Mouse (Mus musculus): ENCODE measurements around the gene Tns1. TPM values are rescaled to one million over a fixed set of nuclear protein-coding genes. Genes with fewer than 3 reads are reported as not detected.

Tns1 gene
- 50.0 TPM for polyA plus RNA-seq (2014; fragmentation: Illumina TruSeq; extraction: RNeasy Lipid Tissue Mini Kit (QIAGEN cat#74804); ENCODE audit: low read depth, low replicate concordance)

GRCm38 (mm10) chr1:74124021-74124981, at the start of gene Tns1:
TSS of gene Tns1 (minus strand) at chr1:74124449.

GRCm38 (mm10) chr1:74153461-74154184, 29.4 kb upstream of the Tns1 start, which contains the start of gene Cxcr2:
TSS of gene Cxcr2 (plus strand) at chr1:74153989.

GRCm38 (mm10) chr1:74124991-74125552, 823 bp upstream of the Tns1 start, which contains the start of gene Rufy4:
TSS of gene Rufy4 (plus strand) at chr1:74125541.

Other genes starting within 250 kb of the Tns1 start
- 0.41 TPM for gene Rufy4, start 1.1 kb upstream of the Tns1 start, polyA plus RNA-seq (2014; fragmentation: Illumina TruSeq; extraction: RNeasy Lipid Tissue Mini Kit (QIAGEN cat#74804); ENCODE audit: low read depth, low replicate concordance)
- not detected for gene Cxcr2, start 29.5 kb upstream of the Tns1 start, polyA plus RNA-seq (2014; fragmentation: Illumina TruSeq; extraction: RNeasy Lipid Tissue Mini Kit (QIAGEN cat#74804); ENCODE audit: low read depth, low replicate concordance)
- not detected for gene Cxcr1, start 70.2 kb upstream of the Tns1 start, polyA plus RNA-seq (2014; fragmentation: Illumina TruSeq; extraction: RNeasy Lipid Tissue Mini Kit (QIAGEN cat#74804); ENCODE audit: low read depth, low replicate concordance)
- 421 TPM for gene Arpc2, start 111.6 kb upstream of the Tns1 start, polyA plus RNA-seq (2014; fragmentation: Illumina TruSeq; extraction: RNeasy Lipid Tissue Mini Kit (QIAGEN cat#74804); ENCODE audit: low read depth, low replicate concordance)
- gene Gpbar1, start 154.1 kb upstream of the Tns1 start, polyA plus RNA-seq (2014; fragmentation: Illumina TruSeq; extraction: RNeasy Lipid Tissue Mini Kit (QIAGEN cat#74804); ENCODE audit: low read depth, low replicate concordance): not detected
- gene Aamp, start 160.3 kb upstream of the Tns1 start, polyA plus RNA-seq (2014; fragmentation: Illumina TruSeq; extraction: RNeasy Lipid Tissue Mini Kit (QIAGEN cat#74804); ENCODE audit: low read depth, low replicate concordance): 5.1 TPM
- 2.3 TPM for gene Pnkd, start 160.5 kb upstream of the Tns1 start, polyA plus RNA-seq (2014; fragmentation: Illumina TruSeq; extraction: RNeasy Lipid Tissue Mini Kit (QIAGEN cat#74804); ENCODE audit: low read depth, low replicate concordance)
- gene Tmbim1, start 181.2 kb upstream of the Tns1 start, polyA plus RNA-seq (2014; fragmentation: Illumina TruSeq; extraction: RNeasy Lipid Tissue Mini Kit (QIAGEN cat#74804); ENCODE audit: low read depth, low replicate concordance): 59.1 TPM
- 0.29 TPM for gene Catip, start 237.7 kb upstream of the Tns1 start, polyA plus RNA-seq (2014; fragmentation: Illumina TruSeq; extraction: RNeasy Lipid Tissue Mini Kit (QIAGEN cat#74804); ENCODE audit: low read depth, low replicate concordance)